In the genomic region with DNA sequence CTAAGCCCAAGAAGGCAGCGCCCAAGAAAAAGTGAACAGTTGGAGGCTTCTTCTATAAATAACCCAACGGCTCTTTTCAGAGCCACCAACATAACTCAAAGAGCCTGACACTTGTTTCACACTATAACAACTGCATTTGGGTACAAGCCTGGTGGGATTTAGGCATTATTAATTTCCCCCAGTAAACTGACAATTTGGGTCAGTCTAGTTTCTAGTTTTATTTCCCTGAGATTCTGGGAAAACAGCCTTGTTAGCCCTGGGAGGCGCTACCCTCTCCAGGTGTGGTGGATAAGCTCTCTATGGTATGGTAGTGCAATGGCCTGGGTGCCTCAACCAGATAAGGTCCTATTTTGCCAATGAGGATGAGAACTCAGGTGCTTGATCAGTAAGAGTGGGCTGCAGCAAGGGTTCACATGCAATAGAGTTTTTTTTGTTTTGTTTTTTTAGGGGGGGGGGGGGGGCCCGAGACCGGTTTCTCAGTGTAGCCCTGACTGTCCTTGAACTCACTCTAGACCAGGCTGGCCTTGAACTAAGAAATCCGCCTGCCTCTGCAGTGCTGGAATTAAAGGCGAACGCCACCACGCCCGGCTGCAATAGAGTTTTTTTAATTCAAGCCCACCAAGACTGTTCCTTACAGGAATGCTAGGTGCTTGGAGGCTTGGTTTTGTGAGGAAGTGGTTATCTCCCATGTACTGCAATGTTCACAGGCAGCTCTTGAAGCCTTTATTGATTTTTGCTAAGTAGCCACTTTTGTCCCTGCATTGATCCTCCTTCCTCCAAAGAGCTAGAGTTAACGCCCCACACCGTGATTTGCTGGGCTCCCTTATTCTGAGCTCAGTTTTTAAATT, we compare ENCODE assay signal across 8 mouse cellular contexts. TPM values are rescaled to one million over a fixed set of nuclear protein-coding genes. Genes with fewer than 3 reads are reported as not detected.
DNase-seq lines count a peak whose midpoint lies in the region; ATAC-seq lines count a peak whose summit lies in the region.

No protein-coding gene starts in this region.

- no peaks in the 10 kb centered on the region for H3K27me3 ChIP-seq in kidney, embryonic 16.5 days (ENCODE audit: insufficient read depth, low read length)
- no peaks in the 10 kb centered on the region for H3K27me3 ChIP-seq in hindbrain, embryonic 13.5 days
- H3K27me3 ChIP-seq in midbrain, embryonic 15.5 days (replicated peaks): no peaks in the 10 kb centered on the region

- peak overlapping the region; percentile 99 for H3K27ac ChIP-seq in kidney, embryonic 16.5 days (ENCODE audit: low read length)
- peak overlapping the region; percentile 89; the same call in 1 of the 2 replicates for H3K27ac ChIP-seq in hindbrain, embryonic 13.5 days
- H3K27ac ChIP-seq in midbrain, embryonic 15.5 days: peak overlapping the region; percentile 87; the same call in 1 of the 2 replicates

- H3K36me3 ChIP-seq in kidney, embryonic 16.5 days (ENCODE audit: insufficient read depth, low read length): no peaks in the 10 kb centered on the region
- no peaks in the 10 kb centered on the region for H3K36me3 ChIP-seq in hindbrain, embryonic 13.5 days
- no peaks in the 10 kb centered on the region for H3K36me3 ChIP-seq in midbrain, embryonic 15.5 days (replicated peaks)

- no peak for ATAC-seq in kidney, embryonic 16.5 days (ENCODE audit: low FRiP score, low TSS enrichment)
- no peak for ATAC-seq in hindbrain, embryonic 13.5 days (ENCODE audit: low FRiP score)
- ATAC-seq in midbrain, embryonic 15.5 days (replicated peaks): no peak

- WGBS in kidney, embryonic 16.5 days: 42% methylated on average over 12 of the region's 12 CpGs
- whole genome bisulfite sequencing in hindbrain, embryonic 13.5 days: 36% methylated on average over 12 of the region's 12 CpGs
- WGBS in midbrain, embryonic 15.5 days: 28% methylated on average over 12 of the region's 12 CpGs

- peaks cover 24% of the 10 kb centered on the region for H3K4me1 ChIP-seq in kidney, embryonic 16.5 days (ENCODE audit: insufficient read depth, low read length)
- H3K4me1 ChIP-seq in hindbrain, embryonic 13.5 days (replicated peaks): peaks cover 28% of the 10 kb centered on the region
- H3K4me1 ChIP-seq in midbrain, embryonic 15.5 days: peaks cover 33% of the 10 kb centered on the region

- H3K9ac ChIP-seq in kidney, embryonic 16.5 days (replicated peaks; ENCODE audit: low read length): peak overlapping the region; percentile 83
- H3K9ac ChIP-seq in hindbrain, embryonic 13.5 days: peak overlapping the region; percentile 79
- H3K9ac ChIP-seq in midbrain, embryonic 15.5 days: peak overlapping the region; percentile 67

- DNase-seq in kidney, adult 8-10 months: no peak
- peak; percentile 59 for DNase-seq in c-Kit-negative CD71-positive TER-119-positive erythroid progenitor cells, embryonic 14.5 days (ENCODE audit: low read depth, low spot score)
- DNase-seq in left cerebral cortex, postnatal 36 days (ENCODE audit: low spot score in 2 of 2): no peak
- no peak for DNase-seq in cerebellum, postnatal 4 days (ENCODE audit: low spot score in 2 of 2)
- no peak for DNase-seq in kidney, postnatal 36 days

- H3K4me3 ChIP-seq in kidney, embryonic 16.5 days (ENCODE audit: low read length): peak overlapping the region; percentile 70
- H3K4me3 ChIP-seq in hindbrain, embryonic 13.5 days: peak overlapping the region; percentile 53
- H3K4me3 ChIP-seq in midbrain, embryonic 15.5 days: peak overlapping the region; percentile 65

- peak overlapping the region; percentile 90 for H3K4me2 ChIP-seq in kidney, embryonic 16.5 days (replicated peaks; ENCODE audit: low read depth, low read length)
- H3K4me2 ChIP-seq in hindbrain, embryonic 13.5 days: peak overlapping the region; percentile 94
- H3K4me2 ChIP-seq in midbrain, embryonic 15.5 days: peak overlapping the region; percentile 94

- intact Hi-C loops in left cerebral cortex, postnatal 36 days (cut with DNase I): no loop called here

- H3K9me3 ChIP-seq in kidney, embryonic 16.5 days (ENCODE audit: low read length): no peaks in the 10 kb centered on the region
- H3K9me3 ChIP-seq in hindbrain, embryonic 13.5 days: no peaks in the 10 kb centered on the region
- H3K9me3 ChIP-seq in midbrain, embryonic 15.5 days: no peaks in the 10 kb centered on the region

RNA-seq across cellular contexts. Expression of a gene that starts 1.1 kb away (rescaled TPM):
- 0.91 and 1.7 TPM in 2 replicates for polyA plus RNA-seq in kidney, embryonic 16.5 days (2015; fragmentation: Nextera tagmentation; extraction: Ambion mirVana)
- 0.56 and 1.2 TPM in 2 replicates for polyA plus RNA-seq in hindbrain, embryonic 13.5 days (2015; fragmentation: Nextera tagmentation; extraction: Ambion mirVana)
- 0.41 and 0.48 TPM in 2 replicates for polyA plus RNA-seq in midbrain, embryonic 15.5 days (2015; fragmentation: Nextera tagmentation; extraction: Ambion mirVana)
- total RNA-seq in left cerebral cortex, postnatal 36 days (2021): 10 to 100 TPM; 26.1 to 28.4 TPM

RNA-seq across cellular contexts. Expression of a gene that starts 2.4 kb away (rescaled TPM):
- 6.1 and 7.8 TPM in 2 replicates for polyA plus RNA-seq in kidney, embryonic 16.5 days (2015; fragmentation: Nextera tagmentation; extraction: Ambion mirVana)
- polyA plus RNA-seq in hindbrain, embryonic 13.5 days (2015; fragmentation: Nextera tagmentation; extraction: Ambion mirVana): 1.9 and 2.5 TPM in 2 replicates
- polyA plus RNA-seq in midbrain, embryonic 15.5 days (2015; fragmentation: Nextera tagmentation; extraction: Ambion mirVana): 0.77 and 0.98 TPM in 2 replicates
- 10 to 100 TPM; 41.3 to 42.8 TPM for total RNA-seq in left cerebral cortex, postnatal 36 days (2021)

RNA-seq across cellular contexts. Expression of a gene that starts 3.5 kb away (rescaled TPM):
- 0.90 TPM in 1 of 2 replicates, not detected in the other for polyA plus RNA-seq in kidney, embryonic 16.5 days (2015; fragmentation: Nextera tagmentation; extraction: Ambion mirVana)
- polyA plus RNA-seq in hindbrain, embryonic 13.5 days (2015; fragmentation: Nextera tagmentation; extraction: Ambion mirVana): not detected in 2 replicates
- polyA plus RNA-seq in midbrain, embryonic 15.5 days (2015; fragmentation: Nextera tagmentation; extraction: Ambion mirVana): not detected in 2 replicates
- total RNA-seq in left cerebral cortex, postnatal 36 days (2021): 10 to 100 TPM; 62.2 to 71.7 TPM

RNA-seq across cellular contexts. Expression of a gene that starts 5.2 kb away (rescaled TPM):
- not detected in 2 replicates for polyA plus RNA-seq in kidney, embryonic 16.5 days (2015; fragmentation: Nextera tagmentation; extraction: Ambion mirVana)
- polyA plus RNA-seq in hindbrain, embryonic 13.5 days (2015; fragmentation: Nextera tagmentation; extraction: Ambion mirVana): not detected in 2 replicates
- polyA plus RNA-seq in midbrain, embryonic 15.5 days (2015; fragmentation: Nextera tagmentation; extraction: Ambion mirVana): not detected in 2 replicates
- total RNA-seq in left cerebral cortex, postnatal 36 days (2021): not detected

RNA-seq across cellular contexts. Expression of a gene that starts 7.7 kb away (rescaled TPM):
- 4.6 and 6.0 TPM in 2 replicates for polyA plus RNA-seq in kidney, embryonic 16.5 days (2015; fragmentation: Nextera tagmentation; extraction: Ambion mirVana)
- polyA plus RNA-seq in hindbrain, embryonic 13.5 days (2015; fragmentation: Nextera tagmentation; extraction: Ambion mirVana): 1.4 TPM in 1 of 2 replicates, not detected in the other
- 2.0 TPM in 1 of 2 replicates, not detected in the other for polyA plus RNA-seq in midbrain, embryonic 15.5 days (2015; fragmentation: Nextera tagmentation; extraction: Ambion mirVana)
- total RNA-seq in left cerebral cortex, postnatal 36 days (2021): 10 to 100 TPM; 87.5 to 90.3 TPM
